Mouse (Mus musculus) liver, embryonic 11.5 days (tissue): ENCODE results near the gene Lrwd1. TPM values are rescaled to one million over a fixed set of nuclear protein-coding genes. Genes with fewer than 3 reads are reported as not detected.

Experiments used
- ATAC-seq: fragments of 200-750 bp; cut with Nextera tagmentation; replicated peaks from 2 replicates; pipeline ENCODE4 v1.8.0; 2017; ENCODE audit warnings: moderate number of reproducible peaks, mild to moderate bottlenecking, moderate TSS enrichment, moderate library complexity; ENCODE audit not compliant: low FRiP score
- DNase-seq: peaks from one replicate; pipeline ENCODE4 v3.0.0-alpha.2; 2017; ENCODE audit warnings: low spot score
- H3K27ac ChIP-seq: fragments of 300-500 bp; sonication (generic); 2 replicates; pipeline ENCODE4 v1.5.1; 2014; ENCODE audit warnings: mild to moderate bottlenecking, low read depth, low read length, control low read depth
- H3K27me3 ChIP-seq: fragments of 300-500 bp; sonication (generic); replicated peaks from 2 replicates; pipeline ENCODE4 v1.6.1; 2014; ENCODE audit warnings: low read length, mixed read lengths; ENCODE audit not compliant: control insufficient read depth, insufficient read depth
- H3K36me3 ChIP-seq: fragments of 300-500 bp; sonication (generic); 2 replicates; pipeline ENCODE4 v1.6.1; 2014; ENCODE audit warnings: mild to moderate bottlenecking, low read length, moderate library complexity, mixed read lengths; ENCODE audit not compliant: control insufficient read depth, insufficient read depth
- H3K4me1 ChIP-seq: fragments of 300-500 bp; sonication (generic); replicated peaks from 2 replicates; pipeline ENCODE4 v1.6.1; 2014; ENCODE audit warnings: low read length, mixed read lengths; ENCODE audit not compliant: control insufficient read depth, insufficient read depth
- H3K4me2 ChIP-seq: fragments of 300-500 bp; sonication (generic); 2 replicates; pipeline ENCODE4 v1.6.1; 2014; ENCODE audit warnings: mild to moderate bottlenecking, control low read depth, moderate library complexity
- H3K4me3 ChIP-seq: fragments of 300-500 bp; sonication (generic); 2 replicates; pipeline ENCODE4 v1.5.1; 2014; ENCODE audit warnings: low read depth, low read length, control low read depth
- H3K9ac ChIP-seq: fragments of 300-500 bp; sonication (generic); 2 replicates; pipeline ENCODE4 v1.6.1; 2014; ENCODE audit warnings: low read depth, low read length, control low read depth
- H3K9me3 ChIP-seq: fragments of 300-500 bp; sonication (generic); 2 replicates; pipeline ENCODE4 v1.6.1; 2016; ENCODE audit warnings: low read length, inconsistent platforms, mixed read lengths; ENCODE audit not compliant: control insufficient read depth
- WGBS: fragments of 180-500 bp; shearing (Covaris S2); extraction: QIAGEN DNeasy Blood & Tissue Kit; methylation state at CpG from one replicate; pipeline ENCODE4 v1.1.7; 2014; 5-methylcytosine and 5-hydroxymethylcytosine counted together
- polyA plus RNA-seq: library from polyadenylated mRNA; unstranded; fragments of >200 nt; fragmentation: Nextera tagmentation; extraction: Ambion mirVana; gene quantifications from 2 replicates; pipeline ENCODE4 v1.2.1, GENCODE M21; 2014

Gene Lrwd1
- polyA plus RNA-seq, 1 experiment from 2014 or later = 69.0 TPM

GRCm38 (mm10) chr5:136171363-136172341, 35.8 kb upstream of the Lrwd1 start:
- H3K9me3 ChIP-seq = no peaks in the 10 kb centered on the region
- no peaks in the 10 kb centered on the region for H3K27me3 ChIP-seq
- DNase-seq (peak; percentile 56), ATAC-seq (no peak; the same call in 1 of the 2 replicates)
- H3K4me1 ChIP-seq = peaks cover 11% of the 10 kb centered on the region
- peaks cover 4% of the 10 kb centered on the region; the same call in 1 of the 2 replicates for H3K36me3 ChIP-seq
- H3K4me2 ChIP-seq = peak overlapping the region; percentile 98
- peak overlapping the region; percentile 71 for H3K4me3 ChIP-seq
- H3K27ac ChIP-seq = peak overlapping the region; percentile 56
- peak overlapping the region; percentile 76 for H3K9ac ChIP-seq
- 21% methylated on average over 17 of the region's 17 CpGs for WGBS

GRCm38 (mm10) chr5:136170512-136171362, 34.9 kb upstream of the Lrwd1 start, which contains the start of gene Orai2:
TSS of gene Orai2 (minus strand) at chr5:136170713.
- ATAC-seq (peak; percentile 85), DNase-seq (peak; percentile 82)
- 4% methylated on average over 48 of the region's 49 CpGs for WGBS
- Histone ChIP-seq H3K27ac (peak within 1 kb of the TSS; percentile 74), H3K9ac (peak within 1 kb of the TSS; percentile 76), H3K36me3 (peaks cover 4% of the 10 kb centered on the region; the same call in 1 of the 2 replicates), H3K27me3 (no peaks in the 10 kb centered on the region), H3K4me2 (peak within 1 kb of the TSS; percentile 98), H3K4me3 (peak within 1 kb of the TSS; percentile 71), H3K4me1 (peaks cover 11% of the 10 kb centered on the region), H3K9me3 (no peaks in the 10 kb centered on the region)

DNA sequence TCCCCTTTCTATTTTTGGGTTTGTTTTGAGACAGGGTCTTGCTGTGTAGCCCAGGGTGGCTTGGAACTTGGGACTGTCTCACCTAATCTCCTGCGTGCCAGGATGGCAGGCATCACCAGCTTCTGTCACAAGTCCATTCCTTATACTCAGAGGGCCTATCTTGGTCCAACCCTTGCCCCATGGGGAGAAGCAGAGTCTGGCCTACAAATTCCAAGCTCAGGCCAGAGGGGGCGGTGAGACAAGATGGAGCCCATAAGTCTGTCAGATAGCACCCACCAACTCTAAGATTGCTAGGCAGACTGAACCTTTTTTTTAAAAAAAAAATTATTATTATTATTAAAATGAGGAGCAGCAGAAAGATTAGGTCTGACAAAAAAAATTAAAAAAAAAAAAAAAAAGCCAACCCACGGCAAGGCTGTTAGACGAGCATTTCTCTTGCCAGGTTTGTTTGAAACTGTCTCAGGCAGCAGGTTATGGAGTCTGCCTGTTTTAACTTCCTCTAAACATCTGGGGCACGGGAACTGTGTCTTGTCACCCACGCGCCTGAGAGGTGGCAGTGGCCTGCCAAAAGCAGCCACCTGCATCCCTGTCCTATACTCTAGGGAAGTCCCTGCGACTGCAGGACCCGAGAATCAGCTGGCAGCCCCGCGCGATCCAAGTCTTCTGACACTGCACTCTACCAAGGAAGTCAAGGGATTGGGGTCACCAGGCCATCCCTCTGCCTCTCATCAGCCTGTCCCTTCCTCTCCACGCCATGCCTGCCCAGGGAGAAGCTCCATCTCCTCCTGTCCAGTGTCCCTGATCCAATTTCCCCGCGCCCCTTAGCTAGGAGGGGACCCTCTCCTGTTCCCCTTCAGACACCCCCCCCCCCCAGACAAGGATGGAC, 34.0 kb upstream of the Lrwd1 start:
- Histone ChIP-seq H3K36me3 (peaks cover 4% of the 10 kb centered on the region; the same call in 1 of the 2 replicates), H3K4me3 (peak overlapping the region; percentile 71), H3K9me3 (no peaks in the 10 kb centered on the region), H3K9ac (peak overlapping the region; percentile 76), H3K4me1 (peaks cover 11% of the 10 kb centered on the region), H3K27me3 (no peaks in the 10 kb centered on the region), H3K4me2 (peak overlapping the region; percentile 98), H3K27ac (peak overlapping the region; percentile 29; the same call in 1 of the 2 replicates)
- DNase-seq = peak; percentile 62
- 10% methylated on average over 15 of the region's 15 CpGs for WGBS
- peak; percentile 46 for ATAC-seq

DNA sequence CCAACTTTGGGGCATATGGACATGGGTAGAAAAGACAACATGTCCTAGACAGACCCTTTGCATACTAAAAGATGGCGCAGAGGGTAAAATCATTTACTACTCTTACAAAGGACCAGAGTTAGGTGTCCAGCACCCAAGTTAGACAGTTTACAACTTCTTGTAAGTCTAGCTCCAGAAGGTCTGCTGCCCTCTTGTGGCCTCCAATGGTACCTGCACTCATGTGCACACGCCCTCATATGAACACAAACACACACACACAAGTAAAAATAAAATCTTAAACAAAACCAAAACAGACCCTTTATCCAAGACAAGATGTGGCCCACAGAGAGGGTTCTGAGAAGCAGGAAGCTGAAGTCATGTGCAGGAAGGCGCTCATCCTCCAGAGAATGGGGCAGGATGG, 32.2 kb upstream of the Lrwd1 start:
- ATAC-seq = no peak
- Histone ChIP-seq H3K4me1 (peaks cover 11% of the 10 kb centered on the region), H3K9ac (no peak overlapping the region), H3K27ac (no peak overlapping the region), H3K27me3 (no peaks in the 10 kb centered on the region), H3K9me3 (no peaks in the 10 kb centered on the region), H3K4me3 (no peak overlapping the region), H3K4me2 (no peak overlapping the region), H3K36me3 (peaks cover 4% of the 10 kb centered on the region; the same call in 1 of the 2 replicates)
- no peak for DNase-seq
- 93% methylated on average over 3 of the region's 3 CpGs for WGBS

GRCm38 (mm10) chr5:136167296-136167695, 31.4 kb upstream of the Lrwd1 start:
- Histone ChIP-seq H3K4me2 (no peak overlapping the region), H3K27me3 (no peaks in the 10 kb centered on the region), H3K9ac (no peak overlapping the region), H3K36me3 (peaks cover 4% of the 10 kb centered on the region; the same call in 1 of the 2 replicates), H3K27ac (no peak overlapping the region), H3K9me3 (no peaks in the 10 kb centered on the region), H3K4me1 (peaks cover 10% of the 10 kb centered on the region), H3K4me3 (no peak overlapping the region)
- ATAC-seq (no peak), DNase-seq (no peak)
- WGBS = 81% methylated on average over 4 of the region's 4 CpGs

- ATAC-seq (no peak), DNase-seq (no peak)
- Histone ChIP-seq H3K4me1 (0 out of 2 replicates have a peak, but pooled peaks cover 3% of the 10 kb centered on the region), H3K27me3 (no peaks in the 10 kb centered on the region), H3K36me3 (peaks cover 4% of the 10 kb centered on the region; the same call in 1 of the 2 replicates), H3K4me2 (no peak overlapping the region), H3K4me3 (no peak overlapping the region), H3K27ac (no peak overlapping the region), H3K9me3 (no peaks in the 10 kb centered on the region), H3K9ac (no peak overlapping the region)
- 82% methylated on average over 8 of the region's 8 CpGs for WGBS
Observed at GRCm38 (mm10) chr5:136165246-136165645, 29.4 kb upstream of the Lrwd1 start.

GRCm38 (mm10) chr5:136163807-136164474, 28.1 kb upstream of the Lrwd1 start:
- H3K9ac ChIP-seq = no peak overlapping the region
- H3K36me3 ChIP-seq = peaks cover 4% of the 10 kb centered on the region; the same call in 1 of the 2 replicates
- 86% methylated on average over 11 of the region's 11 CpGs for WGBS
- no peak overlapping the region for H3K4me2 ChIP-seq
- no peak overlapping the region for H3K4me3 ChIP-seq
- no peak for DNase-seq
- no peaks in the 10 kb centered on the region for H3K4me1 ChIP-seq
- H3K27ac ChIP-seq = no peak overlapping the region
- no peaks in the 10 kb centered on the region for H3K27me3 ChIP-seq
- no peaks in the 10 kb centered on the region for H3K9me3 ChIP-seq
- ATAC-seq = no peak
